Mouse (Mus musculus) neural tube, embryonic 13.5 days (tissue): Measurements from ENCODE around the gene Pdlim5. TPM values are rescaled to one million over a fixed set of nuclear protein-coding genes. Genes with fewer than 3 reads are reported as not detected.
"Not testable (repeated sequence)": the region's sequence is repeated elsewhere in the genome, so short reads cannot be mapped to it uniquely, and the experiment has no call there.

Source experiments
- ATAC-seq: fragments of 200-750 bp; cut with Nextera tagmentation; 2 replicates; pipeline ENCODE4 v1.8.0; 2017; ENCODE audit warnings: low read depth, mild to moderate bottlenecking, moderate TSS enrichment, moderate library complexity
- H3K27ac ChIP-seq: fragments of 300-500 bp; sonication (generic); replicated peaks from 2 replicates; pipeline ENCODE4 v1.5.1; 2015; ENCODE audit warnings: moderate library complexity, mild to moderate bottlenecking, inconsistent platforms
- H3K27me3 ChIP-seq: fragments of 300-500 bp; sonication (generic); 2 replicates; pipeline ENCODE4 v1.6.1; 2015; ENCODE audit warnings: mild to moderate bottlenecking, inconsistent platforms
- H3K36me3 ChIP-seq: fragments of 300-500 bp; sonication (generic); 2 replicates; pipeline ENCODE4 v1.6.1; 2015; ENCODE audit warnings: mild to moderate bottlenecking, inconsistent platforms
- H3K4me1 ChIP-seq: fragments of 300-500 bp; sonication (generic); replicated peaks from 2 replicates; pipeline ENCODE4 v1.6.1; 2015; ENCODE audit warnings: inconsistent platforms
- H3K4me2 ChIP-seq: fragments of 300-500 bp; sonication (generic); 2 replicates; pipeline ENCODE4 v1.6.1; 2015; ENCODE audit warnings: inconsistent platforms, mild to moderate bottlenecking, moderate library complexity
- H3K4me3 ChIP-seq: fragments of 300-500 bp; sonication (generic); 2 replicates; pipeline ENCODE4 v1.5.1; 2015; ENCODE audit warnings: mild to moderate bottlenecking, inconsistent platforms
- H3K9ac ChIP-seq: fragments of 300-500 bp; sonication (generic); 2 replicates; pipeline ENCODE4 v1.6.1; 2015; ENCODE audit warnings: moderate library complexity, mild to moderate bottlenecking, inconsistent platforms
- H3K9me3 ChIP-seq: fragments of 300-500 bp; sonication (generic); 2 replicates; pipeline ENCODE4 v1.6.1; 2016; ENCODE audit warnings: inconsistent platforms
- WGBS: fragments of 180-500 bp; shearing (Covaris S2); methylation state at CpG from one replicate; pipeline ENCODE4 v1.1.7; 2015; 5-methylcytosine and 5-hydroxymethylcytosine counted together
- polyA plus RNA-seq: library from polyadenylated mRNA; unstranded; fragments of >200 nt; fragmentation: Nextera tagmentation; extraction: Ambion mirVana; gene quantifications from 2 replicates; pipeline ENCODE4 v1.2.1, GENCODE M21; 2015

Gene Pdlim5
- polyA plus RNA-seq, 1 experiment from 2014 or later, result 13.5 TPM

DNA sequence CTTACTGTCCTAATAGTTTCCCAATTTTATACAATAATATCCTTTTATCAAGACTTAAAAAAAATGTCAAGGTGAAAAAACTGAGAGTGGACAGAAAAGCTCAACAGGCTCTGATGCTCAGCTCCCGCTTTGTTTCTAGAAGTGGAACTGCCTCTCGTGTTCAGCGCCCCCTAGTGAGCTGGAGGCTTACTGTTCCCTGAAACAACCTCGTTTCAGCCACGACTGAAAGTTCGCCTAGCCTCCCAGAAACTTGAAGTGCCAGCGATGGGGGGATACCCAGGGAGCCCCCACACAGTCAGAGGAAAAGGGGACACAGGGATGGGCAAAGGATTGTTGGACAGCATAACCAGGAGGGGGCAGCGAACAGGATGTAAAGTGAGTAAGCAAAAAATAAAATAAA lies 199.4 kb downstream of the Pdlim5 start:
- H3K27ac ChIP-seq, result no peak overlapping the region
- WGBS, result 87% methylated on average over 8 of the region's 8 CpGs
- ATAC-seq, result no peak

DNA sequence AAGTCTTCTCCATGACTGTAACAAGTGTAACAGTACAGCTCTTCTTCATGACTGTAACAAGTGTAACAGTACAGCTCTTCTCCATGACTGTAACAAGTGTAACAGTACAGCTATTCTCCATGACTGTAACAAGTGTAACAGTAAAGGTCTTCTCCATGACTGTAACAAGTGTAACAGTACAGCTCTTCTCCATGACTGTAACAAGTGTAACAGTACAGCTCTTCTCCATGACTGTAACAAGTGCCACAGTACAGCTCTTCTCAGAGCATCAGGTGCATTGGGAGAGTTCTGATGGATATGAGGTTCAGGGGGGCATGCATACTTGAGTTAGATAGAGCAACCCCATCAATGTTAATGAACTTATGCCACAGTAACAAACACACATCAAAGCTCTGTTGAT lies 203.9 kb downstream of the Pdlim5 start:
- H3K9me3 ChIP-seq, ATAC-seq, H3K27me3 ChIP-seq, H3K27ac ChIP-seq, H3K36me3 ChIP-seq, H3K4me2 ChIP-seq, H3K4me1 ChIP-seq, H3K4me3 ChIP-seq, H3K9ac ChIP-seq: not testable (repeated sequence)

More for the DNA sequence above, 199.4 kb downstream of the Pdlim5 start:
- H3K4me2 ChIP-seq, result no peak overlapping the region
- no peaks in the 10 kb centered on the region for H3K4me1 ChIP-seq
- H3K9me3 ChIP-seq, result no peaks in the 10 kb centered on the region
- no peaks in the 10 kb centered on the region for H3K36me3 ChIP-seq
- H3K4me3 ChIP-seq, result no peak overlapping the region
- no peak overlapping the region for H3K9ac ChIP-seq
- H3K27me3 ChIP-seq, result no peaks in the 10 kb centered on the region

Other genes starting within 250 kb of the Pdlim5 start
- 3.5 and 5.2 TPM in 2 replicates for gene Bmpr1b, start 226.3 kb downstream of the Pdlim5 start, polyA plus RNA-seq
- gene Gbp5, start 98.3 kb upstream of the Pdlim5 start, polyA plus RNA-seq, result 0.07 and 0.14 TPM in 2 replicates
- gene Gbp7, start 134.6 kb upstream of the Pdlim5 start, polyA plus RNA-seq, result 1.8 and 2.6 TPM in 2 replicates
- gene Gbp3, start 164.3 kb upstream of the Pdlim5 start, polyA plus RNA-seq, result 0.47 and 1.5 TPM in 2 replicates
- not detected in 2 replicates for gene Gbp2b, start 199.2 kb upstream of the Pdlim5 start, polyA plus RNA-seq
- gene Gbp2, start 224.9 kb upstream of the Pdlim5 start, polyA plus RNA-seq, result 0.50 and 0.78 TPM in 2 replicates